Mouse (Mus musculus): ENCODE measurements around the gene Tbx2. TPM values are rescaled to one million over a fixed set of nuclear protein-coding genes. Genes with fewer than 3 reads are reported as not detected.

Tbx2 gene
- polyA plus RNA-seq, 1 experiment from 2014 or later: 5.3 TPM

Other genes with a start within 250 kb of the Tbx2 start
- not detected in 2 replicates for gene Gm11444, start 17.8 kb downstream of the Tbx2 start, polyA plus RNA-seq (2016; fragmentation: Nextera tagmentation; extraction: Ambion mirVana)
- 0.39 and 0.61 TPM in 2 replicates for gene Tbx4, start 53.9 kb downstream of the Tbx2 start, polyA plus RNA-seq (2016; fragmentation: Nextera tagmentation; extraction: Ambion mirVana)